Mouse (Mus musculus): ENCODE data around the gene Ank3. TPM values are rescaled to one million over a fixed set of nuclear protein-coding genes. Genes with fewer than 3 reads are reported as not detected.

Gene Ank3
- polyA plus RNA-seq, 1 experiment = 9.3 TPM

DNA sequence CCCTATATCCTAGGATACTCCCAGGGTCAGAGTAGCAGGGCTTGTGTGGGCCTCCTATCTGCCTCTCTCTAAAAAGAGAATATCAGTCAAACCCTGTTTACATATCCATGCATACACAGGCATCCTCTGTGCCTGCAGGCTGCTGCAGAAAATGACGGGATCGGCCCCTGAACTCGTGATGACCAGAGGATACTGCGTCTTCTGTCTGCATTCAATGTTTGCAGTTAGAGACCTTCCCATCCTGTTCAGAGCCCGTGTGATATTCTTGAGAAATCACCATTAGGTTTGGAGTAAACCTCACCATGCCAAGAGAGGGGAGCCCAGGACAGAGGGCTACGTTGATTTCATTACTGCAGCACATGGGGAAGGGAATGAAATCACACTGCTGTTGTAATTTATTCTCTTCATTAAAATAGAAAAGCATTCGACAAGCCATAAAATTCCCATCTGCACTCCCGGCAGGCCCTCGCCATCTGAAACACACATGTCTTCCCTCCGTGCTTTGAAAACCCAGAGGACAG is 331.8 kb downstream of the Ank3 start:
- WGBS = 71% methylated on average over 10 of the region's 10 CpGs
- Histone ChIP-seq H3K4me1 (ENCODE audit: control insufficient read depth, insufficient read depth, insufficient read length, low read length) (no peaks in the 10 kb centered on the region), H3K36me3 (ENCODE audit: control insufficient read depth, insufficient read depth, low read length) (no peaks in the 10 kb centered on the region), H3K4me3 (ENCODE audit: low read depth, low read length) (no peak overlapping the region), H3K27ac (ENCODE audit: insufficient read depth, low read depth, low read length) (no peak overlapping the region), H3K27me3 (ENCODE audit: control insufficient read depth, insufficient read depth, low read length) (no peaks in the 10 kb centered on the region)
- TF ChIP-seq CTCF (IDR thresholded peaks at IDR 0.05; ENCODE audit: extremely low read depth, insufficient read length, insufficient replicate concordance, low read depth, low read length) (no peak), POLR2A (IDR thresholded peaks at IDR 0.05; ENCODE audit: low read depth, low read length) (no peak)

DNA sequence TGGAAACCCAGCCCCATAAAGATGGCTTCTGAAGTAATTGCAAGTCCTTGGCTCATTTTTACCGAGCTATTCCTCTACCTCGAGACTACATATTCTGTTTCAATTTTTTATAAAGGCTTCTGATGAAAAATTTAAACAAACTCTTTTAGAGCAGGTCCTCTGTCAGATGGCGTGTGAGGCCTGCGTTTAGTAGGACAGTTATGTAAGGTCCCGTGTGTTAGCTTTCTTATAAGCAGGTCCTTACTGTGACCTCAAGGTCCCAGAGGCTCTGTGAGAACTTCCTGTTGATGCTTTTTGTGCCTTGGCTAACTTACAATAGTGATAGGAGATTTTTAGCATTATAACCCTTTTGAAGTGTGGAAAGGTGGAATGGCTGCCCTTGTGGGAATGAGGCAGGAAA is 332.8 kb downstream of the Ank3 start:
- no peaks in the 10 kb centered on the region for H3K36me3 ChIP-seq (ENCODE audit: control insufficient read depth, insufficient read depth, low read length)
- WGBS = 83% methylated on average over 5 of the region's 5 CpGs
- H3K4me1 ChIP-seq (ENCODE audit: control insufficient read depth, insufficient read depth, insufficient read length, low read length) = no peaks in the 10 kb centered on the region
- H3K27me3 ChIP-seq (ENCODE audit: control insufficient read depth, insufficient read depth, low read length) = no peaks in the 10 kb centered on the region
- TF ChIP-seq CTCF (IDR thresholded peaks at IDR 0.05; ENCODE audit: extremely low read depth, insufficient read length, insufficient replicate concordance, low read depth, low read length) = no peak
- no peak for TF ChIP-seq POLR2A (IDR thresholded peaks at IDR 0.05; ENCODE audit: low read depth, low read length)
- no peak overlapping the region for H3K27ac ChIP-seq (ENCODE audit: insufficient read depth, low read depth, low read length)
- no peak overlapping the region for H3K4me3 ChIP-seq (ENCODE audit: low read depth, low read length)

GRCm38 (mm10) chr10:69731863-69732262 is 333.3 kb downstream of the Ank3 start:
- Histone ChIP-seq H3K4me1 (ENCODE audit: control insufficient read depth, insufficient read depth, insufficient read length, low read length) (no peaks in the 10 kb centered on the region), H3K27ac (ENCODE audit: insufficient read depth, low read depth, low read length) (no peak overlapping the region), H3K4me3 (ENCODE audit: low read depth, low read length) (no peak overlapping the region), H3K27me3 (ENCODE audit: control insufficient read depth, insufficient read depth, low read length) (no peaks in the 10 kb centered on the region), H3K36me3 (ENCODE audit: control insufficient read depth, insufficient read depth, low read length) (no peaks in the 10 kb centered on the region)
- WGBS = 69% methylated on average over 1 of the region's 1 CpGs
- TF ChIP-seq CTCF (IDR thresholded peaks at IDR 0.05; ENCODE audit: extremely low read depth, insufficient read length, insufficient replicate concordance, low read depth, low read length) (no peak), POLR2A (IDR thresholded peaks at IDR 0.05; ENCODE audit: low read depth, low read length) (no peak)

GRCm38 (mm10) chr10:69736241-69736640 is 337.7 kb downstream of the Ank3 start:
- Histone ChIP-seq H3K36me3 (ENCODE audit: control insufficient read depth, insufficient read depth, low read length) (no peaks in the 10 kb centered on the region), H3K27ac (ENCODE audit: insufficient read depth, low read depth, low read length) (no peak overlapping the region), H3K4me1 (ENCODE audit: control insufficient read depth, insufficient read depth, insufficient read length, low read length) (no peaks in the 10 kb centered on the region), H3K27me3 (ENCODE audit: control insufficient read depth, insufficient read depth, low read length) (no peaks in the 10 kb centered on the region), H3K4me3 (ENCODE audit: low read depth, low read length) (no peak overlapping the region)
- 76% methylated on average over 7 of the region's 7 CpGs for WGBS
- TF ChIP-seq CTCF (IDR thresholded peaks at IDR 0.05; ENCODE audit: extremely low read depth, insufficient read length, insufficient replicate concordance, low read depth, low read length) (no peak), POLR2A (IDR thresholded peaks at IDR 0.05; ENCODE audit: low read depth, low read length) (no peak)

- WGBS = 45% methylated on average over 5 of the region's 5 CpGs
Observed at GRCm38 (mm10) chr10:69738741-69739271, 340.2 kb downstream of the Ank3 start.

GRCm38 (mm10) chr10:69742528-69742927 is 344.0 kb downstream of the Ank3 start:
- Histone ChIP-seq H3K36me3 (ENCODE audit: control insufficient read depth, insufficient read depth, low read length) (no peaks in the 10 kb centered on the region), H3K27ac (ENCODE audit: insufficient read depth, low read depth, low read length) (no peak overlapping the region), H3K27me3 (ENCODE audit: control insufficient read depth, insufficient read depth, low read length) (no peaks in the 10 kb centered on the region), H3K4me3 (ENCODE audit: low read depth, low read length) (no peak overlapping the region), H3K4me1 (ENCODE audit: control insufficient read depth, insufficient read depth, insufficient read length, low read length) (no peaks in the 10 kb centered on the region)
- WGBS = 82% methylated on average over 3 of the region's 3 CpGs
- TF ChIP-seq POLR2A (IDR thresholded peaks at IDR 0.05; ENCODE audit: low read depth, low read length) (no peak), CTCF (IDR thresholded peaks at IDR 0.05; ENCODE audit: extremely low read depth, insufficient read length, insufficient replicate concordance, low read depth, low read length) (no peak)

More at GRCm38 (mm10) chr10:69738741-69739271, 340.2 kb downstream of the Ank3 start:
- H3K27me3 ChIP-seq (ENCODE audit: control insufficient read depth, insufficient read depth, low read length) = no peaks in the 10 kb centered on the region
- H3K4me1 ChIP-seq (ENCODE audit: control insufficient read depth, insufficient read depth, insufficient read length, low read length) = no peaks in the 10 kb centered on the region
- no peak overlapping the region for H3K4me3 ChIP-seq (ENCODE audit: low read depth, low read length)
- no peak for TF ChIP-seq POLR2A (IDR thresholded peaks at IDR 0.05; ENCODE audit: low read depth, low read length)
- no peak for TF ChIP-seq CTCF (IDR thresholded peaks at IDR 0.05; ENCODE audit: extremely low read depth, insufficient read length, insufficient replicate concordance, low read depth, low read length)
- no peak overlapping the region for H3K27ac ChIP-seq (ENCODE audit: insufficient read depth, low read depth, low read length)
- no peaks in the 10 kb centered on the region for H3K36me3 ChIP-seq (ENCODE audit: control insufficient read depth, insufficient read depth, low read length)

DNA sequence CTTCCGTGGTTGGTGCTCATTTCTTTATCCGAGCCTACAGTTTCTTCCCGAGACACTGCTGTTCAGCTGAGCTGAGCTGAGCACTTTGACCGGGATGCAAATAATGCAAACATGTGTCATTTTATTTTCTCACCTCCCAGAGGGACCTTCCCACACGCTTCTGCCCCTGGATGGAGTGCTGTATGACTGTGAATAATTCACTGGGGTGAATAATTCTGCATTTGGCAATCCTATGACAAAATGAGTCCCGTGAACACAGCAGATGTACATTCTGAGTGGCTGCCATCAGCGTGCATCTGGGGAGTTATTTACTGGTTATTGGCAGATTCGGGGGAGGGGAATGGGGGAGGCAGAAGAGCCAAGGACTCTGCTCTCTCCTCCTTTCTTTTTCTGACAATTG is 345.6 kb downstream of the Ank3 start:
- no peak overlapping the region for H3K27ac ChIP-seq (ENCODE audit: insufficient read depth, low read depth, low read length)
- no peak overlapping the region for H3K4me3 ChIP-seq (ENCODE audit: low read depth, low read length)
- no peaks in the 10 kb centered on the region for H3K27me3 ChIP-seq (ENCODE audit: control insufficient read depth, insufficient read depth, low read length)
- no peaks in the 10 kb centered on the region for H3K36me3 ChIP-seq (ENCODE audit: control insufficient read depth, insufficient read depth, low read length)
- TF ChIP-seq POLR2A (IDR thresholded peaks at IDR 0.05; ENCODE audit: low read depth, low read length) = no peak
- no peak for TF ChIP-seq CTCF (IDR thresholded peaks at IDR 0.05; ENCODE audit: extremely low read depth, insufficient read length, insufficient replicate concordance, low read depth, low read length)
- WGBS = 51% methylated on average over 8 of the region's 8 CpGs
- no peaks in the 10 kb centered on the region for H3K4me1 ChIP-seq (ENCODE audit: control insufficient read depth, insufficient read depth, insufficient read length, low read length)
